Comparison of ENCODE assay signal across 8 mouse cellular contexts in genomic region chr2:14229149-14229548, GRCm38 (mm10). TPM values are rescaled to one million over a fixed set of nuclear protein-coding genes. Genes with fewer than 3 reads are reported as not detected.
DNase-seq lines count a peak whose midpoint lies in the region; ATAC-seq and TF ChIP-seq lines count a peak whose summit lies in the region.
"Had no signal": no experiment of that assay in that cellular context is flagged by ENCODE, and none has a peak within 500 bp of the region (broad histone marks: within the 10 kb centered on the region; RNA-seq: fewer than 3 reads in every experiment).

TSS of gene Mrc1 (plus strand) at chr2:14229392.

- no peak for TF ChIP-seq POLR2A in spleen, adult 2 months (IDR thresholded peaks at IDR 0.05; ENCODE audit: low read depth, low read length)

- DNase-seq in spleen, adult 2 months (ENCODE audit: low read depth in 1 of 2, low spot score in 2 of 2), result no peak
- no peak for DNase-seq in spleen, adult 12 weeks (ENCODE audit: low spot score)
- no peak for DNase-seq in cerebellum, postnatal 10 days
- DNase-seq in left cerebral cortex, postnatal 10 days (ENCODE audit: extremely low spot score in 1 of 2, low spot score in 2 of 2), result no peak

- H3K4me2 ChIP-seq in heart, embryonic 15.5 days, result no peak within 1 kb of the TSS

- no peaks in the 10 kb centered on the region for H3K36me3 ChIP-seq in spleen, adult 2 months (ENCODE audit: control insufficient read depth, insufficient read depth, low read length)
- no peaks in the 10 kb centered on the region for H3K36me3 ChIP-seq in heart, embryonic 15.5 days

- no peak for ATAC-seq in heart, embryonic 15.5 days (replicated peaks; ENCODE audit: insufficient number of reproducible peaks, insufficient read depth, low FRiP score, low read depth)
- ATAC-seq in megakaryocyte progenitor cell, adult 5-6 weeks (replicated peaks; ENCODE audit: poor library complexity), result peak; percentile 19
- ATAC-seq: intestine, embryonic 16.5 days had no signal

- no peak within 1 kb of the TSS for H3K4me3 ChIP-seq in spleen, adult 2 months (ENCODE audit: extremely low read depth, insufficient read depth, insufficient read length)
- H3K4me3 ChIP-seq in brown adipose tissue, adult 24 weeks (ENCODE audit: insufficient read depth, low read depth, low read length), result peak within 1 kb of the TSS; percentile 51
- no peak within 1 kb of the TSS for H3K4me3 ChIP-seq in heart, embryonic 15.5 days

- H3K9me3 ChIP-seq in heart, embryonic 15.5 days (replicated peaks), result no peaks in the 10 kb centered on the region

- no peaks in the 10 kb centered on the region for H3K27me3 ChIP-seq in spleen, adult 2 months (ENCODE audit: control insufficient read depth, insufficient read depth, low read length)
- H3K27me3 ChIP-seq in heart, embryonic 15.5 days, result no peaks in the 10 kb centered on the region

- H3K9ac ChIP-seq in heart, embryonic 15.5 days, result no peak within 1 kb of the TSS

- no peak for TF ChIP-seq CTCF in spleen, adult 2 months (IDR thresholded peaks at IDR 0.05; ENCODE audit: extremely low read depth, insufficient read depth, insufficient read length, insufficient replicate concordance)

- WGBS in spleen, adult 2 months, result 45% methylated on average over 3 of the region's 3 CpGs
- WGBS in heart, embryonic 15.5 days, result 41% methylated on average over 3 of the region's 3 CpGs

- H3K27ac ChIP-seq in spleen, adult 2 months (ENCODE audit: insufficient read depth, low read length), result peak within 1 kb of the TSS; percentile 41; the same call in 1 of the 2 replicates
- H3K27ac ChIP-seq in brown adipose tissue, adult 24 weeks (replicated peaks; ENCODE audit: low read depth, low read length), result peak within 1 kb of the TSS; percentile 76
- 0 out of 2 replicates have a peak within 1 kb of the TSS, but pooled peaks have one; percentile 9 for H3K27ac ChIP-seq in heart, embryonic 15.5 days

- intact Hi-C loops in left cerebral cortex, postnatal 10 days (cut with DNase I), result no loop called here

- H3K4me1 ChIP-seq in spleen, adult 2 months (ENCODE audit: control insufficient read depth, insufficient read depth, insufficient read length), result peaks cover 2% of the 10 kb centered on the region; the same call in 1 of the 2 replicates
- no peaks in the 10 kb centered on the region for H3K4me1 ChIP-seq in brown adipose tissue, adult 24 weeks (ENCODE audit: control insufficient read depth, insufficient read depth, insufficient read length, low read length)
- peaks cover 3% of the 10 kb centered on the region; the same call in 1 of the 2 replicates for H3K4me1 ChIP-seq in heart, embryonic 15.5 days (replicated peaks)

RNA-seq across cellular contexts. Expression of gene Mrc1, which starts in this region (rescaled TPM):
- polyA plus RNA-seq in spleen, adult 2 months (2012; rRNA removed), result 3.5 and 5.8 TPM in 2 replicates
- 12.1 and 16.7 TPM in 2 replicates for polyA plus RNA-seq in brown adipose tissue, adult 24 weeks (2012; ENCODE audit: insufficient read depth, insufficient read length, missing spikeins)
- polyA plus RNA-seq in heart, embryonic 15.5 days (2015; fragmentation: Nextera tagmentation; extraction: Ambion mirVana), result 3.8 and 4.6 TPM in 2 replicates
- 0.85 and 1.4 TPM in 2 replicates for total RNA-seq in megakaryocyte progenitor cell, adult 5-6 weeks (2015)
- total RNA-seq in megakaryocyte progenitor cell, adult 5-6 weeks (2017), result 1.4 and 2.1 TPM in 2 replicates
- total RNA-seq in left cerebral cortex, postnatal 10 days (2021), result 1 to 10 TPM; 7.6 to 8.3 TPM

Comparison
In these comparisons a context has a peak if more than half of its experiments do, and no peak if none do; other contexts are left out.
1. H3K27ac ChIP-seq: peak in every context shown above with its lines; median percentile 76 in brown adipose tissue, adult 24 weeks; 41 in spleen, adult 2 months; 9 in heart, embryonic 15.5 days.